Mouse (Mus musculus) ES-E14 (cell line): ENCODE results near the gene Tmem132c. TPM values are rescaled to one million over a fixed set of nuclear protein-coding genes. Genes with fewer than 3 reads are reported as not detected.

ENCODE experiments used
- DNase-seq: peaks from one replicate; pipeline ENCODE4 v3.0.0-alpha.2; 2013; ENCODE audit warnings: low read depth, low spot score
- H3K27ac ChIP-seq: 2 replicates; pipeline ENCODE4 v1.5.1; 2012; ENCODE audit warnings: low read depth, mild to moderate bottlenecking, low read length, moderate library complexity, mixed read lengths; ENCODE audit not compliant: poor library complexity, insufficient read depth, severe bottlenecking
- H3K36me3 ChIP-seq: 2 replicates; pipeline ENCODE4 v1.6.1; 2012; ENCODE audit warnings: mild to moderate bottlenecking, low read length, moderate library complexity, mixed read lengths; ENCODE audit not compliant: control insufficient read depth, poor library complexity, insufficient read depth, severe bottlenecking
- H3K4me1 ChIP-seq, 2 experiments: fragments of 150-350 bp in 1 of 2; sonication (generic) in 1 of 2; 2 replicates each; pipeline ENCODE4 v1.6.1; 2012; ENCODE audit warnings: low read length in 2 of 2, mild to moderate bottlenecking in 1 of 2, mixed read lengths in 1 of 2; ENCODE audit not compliant: control insufficient read depth in 2 of 2, insufficient read depth in 2 of 2, poor library complexity in 1 of 2
- H3K4me3 ChIP-seq, 2 experiments: fragments of 150-350 bp in 1 of 2; sonication (generic) in 1 of 2; 2 replicates each; pipeline ENCODE4 v1.5.1; 2012; ENCODE audit warnings: low read length in 2 of 2, low read depth in 1 of 2, mild to moderate bottlenecking in 1 of 2, mixed read lengths in 1 of 2; ENCODE audit not compliant: insufficient read depth in 1 of 2, poor library complexity in 1 of 2, severe bottlenecking in 1 of 2
- H3K9ac ChIP-seq: 2 replicates; pipeline ENCODE4 v1.6.1; 2012; ENCODE audit warnings: low read depth, mild to moderate bottlenecking, low read length, mixed read lengths; ENCODE audit not compliant: poor library complexity, insufficient read depth, severe bottlenecking
- H3K9me3 ChIP-seq: fragments of 150-350 bp; sonication (generic); 2 replicates; pipeline ENCODE4 v1.6.1; 2012; ENCODE audit warnings: low read depth, mild to moderate bottlenecking, low read length; ENCODE audit not compliant: control insufficient read depth, insufficient read depth
- CHD2 ChIP-seq: IDR thresholded peaks from 2 replicates; pipeline ENCODE4 v1.6.1; 2014; ENCODE audit warnings: mild to moderate bottlenecking, low read depth, low read length, inconsistent platforms
- HCFC1 ChIP-seq: IDR thresholded peaks from 2 replicates; pipeline ENCODE4 v1.6.1; 2012; ENCODE audit warnings: low read length, inconsistent platforms, borderline replicate concordance; ENCODE audit not compliant: insufficient read depth
- MAFK ChIP-seq: IDR thresholded peaks from 2 replicates; pipeline ENCODE4 v1.6.1; 2014; ENCODE audit warnings: mild to moderate bottlenecking, low read depth, low read length, inconsistent platforms; ENCODE audit not compliant: insufficient read depth
- ZC3H11A ChIP-seq: IDR thresholded peaks from 2 replicates; pipeline ENCODE4 v1.6.1; 2012; ENCODE audit warnings: low read depth, mild to moderate bottlenecking, inconsistent platforms, low read length, borderline replicate concordance
- ZNF384 ChIP-seq: IDR thresholded peaks from 2 replicates; pipeline ENCODE4 v1.6.1; 2012; ENCODE audit warnings: low read depth, low read length, inconsistent platforms
- in situ Hi-C, 2 experiments: fragments of 600-800 bp; cut with MboI; formaldehyde crosslinking; loops; one replicate each; pipeline ENCODE4 v1.15.1; 2025; ENCODE audit warnings: low sequenced_read_pairs in 2 of 2, inconsistent platforms in 1 of 2; ENCODE audit not compliant: unreplicated experiment in 2 of 2
- total RNA-seq: library from RNA; depleted of rRNA; stranded (reverse); fragments of 300-350 nt; gene quantifications from 2 replicates; pipeline ENCODE4 v1.2.3, GENCODE M21; 2012

Tmem132c gene
- total RNA-seq, 1 experiment, result 0.71 TPM

GRCm38 (mm10) chr5:127339016-127339435, 97.4 kb downstream of the Tmem132c start:
- in situ Hi-C loops, result no loop called here
- DNase-seq, result peak; percentile 95
- H3K4me1 ChIP-seq, result peaks cover 6 to 14% of the 10 kb centered on the region in 2 experiments; a peak in 3 of 4 replicates
- H3K4me3 ChIP-seq, result no peak overlapping the region
- no peaks in the 10 kb centered on the region for H3K36me3 ChIP-seq
- H3K9ac ChIP-seq, result no peak overlapping the region
- no peak for TF ChIP-seq MAFK
- peak; percentile 57; the same call in 1 of the 2 replicates for TF ChIP-seq CHD2
- H3K9me3 ChIP-seq, result no peaks in the 10 kb centered on the region
- H3K27ac ChIP-seq, result no peak overlapping the region

GRCm38 (mm10) chr5:127341158-127341557, 99.5 kb downstream of the Tmem132c start:
- no peak overlapping the region for H3K4me3 ChIP-seq
- no peak overlapping the region for H3K9ac ChIP-seq
- no peak for TF ChIP-seq CHD2
- no peak for TF ChIP-seq HCFC1
- no peak for TF ChIP-seq ZC3H11A
- no peak for TF ChIP-seq MAFK
- no peak for TF ChIP-seq ZNF384
- in situ Hi-C loops, result no loop called here
- H3K27ac ChIP-seq, result no peak overlapping the region
- no peak for DNase-seq
- H3K36me3 ChIP-seq, result no peaks in the 10 kb centered on the region
- H3K4me1 ChIP-seq, result peaks cover 6 to 13% of the 10 kb centered on the region in 2 experiments; a peak in 3 of 4 replicates
- H3K9me3 ChIP-seq, result no peaks in the 10 kb centered on the region

GRCm38 (mm10) chr5:127344721-127345120, 103.1 kb downstream of the Tmem132c start:
- Histone ChIP-seq H3K27ac (no peak overlapping the region), H3K9me3 (no peaks in the 10 kb centered on the region), H3K9ac (no peak overlapping the region), H3K4me1 (peaks cover 0 to 5% of the 10 kb centered on the region in 2 experiments; a peak in 1 of 4 replicates), H3K4me3 (no peak overlapping the region), H3K36me3 (no peaks in the 10 kb centered on the region)
- no peak for DNase-seq
- in situ Hi-C loops, result no loop called here
- TF ChIP-seq HCFC1 (no peak), ZC3H11A (no peak), ZNF384 (no peak), MAFK (no peak), CHD2 (no peak)

- Histone ChIP-seq H3K36me3 (no peaks in the 10 kb centered on the region), H3K9ac (no peak overlapping the region), H3K4me3 (no peak overlapping the region), H3K27ac (no peak overlapping the region), H3K4me1 (no peaks in the 10 kb centered on the region), H3K9me3 (no peaks in the 10 kb centered on the region)
- no peak for DNase-seq
- in situ Hi-C loops, result no loop called here
- no peak for TF ChIP-seq ZC3H11A
- TF ChIP-seq MAFK, result no peak
- TF ChIP-seq HCFC1, result no peak
- no peak for TF ChIP-seq CHD2
- no peak for TF ChIP-seq ZNF384
Observed at GRCm38 (mm10) chr5:127346364-127346763, 104.8 kb downstream of the Tmem132c start.

GRCm38 (mm10) chr5:127347053-127347748, 105.6 kb downstream of the Tmem132c start:
- no peaks in the 10 kb centered on the region for H3K9me3 ChIP-seq
- H3K27ac ChIP-seq, result no peak overlapping the region
- in situ Hi-C loops, result no loop called here
- H3K4me1 ChIP-seq, result no peaks in the 10 kb centered on the region
- no peak for DNase-seq
- no peaks in the 10 kb centered on the region for H3K36me3 ChIP-seq
- no peak overlapping the region for H3K4me3 ChIP-seq
- no peak for TF ChIP-seq HCFC1
- TF ChIP-seq ZNF384, result no peak
- no peak for TF ChIP-seq MAFK
- no peak for TF ChIP-seq CHD2
- TF ChIP-seq ZC3H11A, result no peak
- H3K9ac ChIP-seq, result no peak overlapping the region
